Mouse (Mus musculus) CD8-positive naive resting alpha-beta T cell, adult 57 days (primary cell): ENCODE measurements around the gene Hbs1l. TPM values are rescaled to one million over a fixed set of nuclear protein-coding genes. Genes with fewer than 3 reads are reported as not detected.

Source experiments
- total RNA-seq: library from RNA; stranded (reverse); gene quantifications from one replicate; pipeline ENCODE4 v1.2.4, GENCODE M21; 2023

The Hbs1l gene
- total RNA-seq = 121 TPM

DNA sequence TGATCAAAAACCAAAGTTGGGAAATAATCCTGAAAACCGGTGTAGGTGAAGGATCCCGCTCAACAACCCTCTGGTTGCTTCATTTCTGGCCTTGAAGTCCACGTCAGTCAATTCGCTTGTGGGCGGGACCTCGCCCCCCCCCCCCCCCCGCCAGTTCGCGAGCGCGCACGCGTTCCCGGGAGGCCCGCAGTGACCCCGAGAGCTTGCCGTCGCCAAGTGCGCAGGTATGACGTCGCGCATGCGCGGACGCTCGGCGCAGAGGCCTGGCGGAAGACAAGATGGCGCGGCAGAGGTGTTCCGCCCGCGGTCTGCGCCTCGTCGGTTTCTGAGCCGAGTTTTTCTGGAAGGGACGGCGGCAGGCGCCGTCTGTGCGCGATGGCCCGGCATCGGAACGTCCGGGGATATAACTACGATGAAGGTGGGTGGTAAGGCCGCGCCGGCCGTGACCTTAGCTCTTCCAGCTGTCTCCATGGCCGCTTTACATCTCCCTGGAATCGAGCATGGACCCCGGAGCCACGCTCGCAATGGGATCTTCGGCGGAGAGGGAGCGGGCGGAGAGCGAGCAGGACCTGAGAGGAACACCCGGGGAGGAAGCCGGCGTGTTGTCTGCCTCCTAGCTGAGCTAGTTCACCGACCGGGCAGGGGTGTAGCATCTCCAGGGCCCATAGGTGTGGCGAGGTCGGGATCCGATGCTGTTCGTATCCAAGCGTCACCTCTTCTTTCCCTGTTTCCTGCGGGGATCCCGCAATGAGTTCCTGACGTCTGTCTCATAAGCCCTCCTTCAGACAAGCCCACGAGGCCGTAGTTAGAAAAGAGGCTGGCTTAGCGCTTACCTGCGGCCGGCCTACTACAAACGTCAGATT, at the start of gene Hbs1l:
Gene Hbs1l, plus strand, starts transcription at position 221 of the 863 bp plus-strand sequence.

DNA sequence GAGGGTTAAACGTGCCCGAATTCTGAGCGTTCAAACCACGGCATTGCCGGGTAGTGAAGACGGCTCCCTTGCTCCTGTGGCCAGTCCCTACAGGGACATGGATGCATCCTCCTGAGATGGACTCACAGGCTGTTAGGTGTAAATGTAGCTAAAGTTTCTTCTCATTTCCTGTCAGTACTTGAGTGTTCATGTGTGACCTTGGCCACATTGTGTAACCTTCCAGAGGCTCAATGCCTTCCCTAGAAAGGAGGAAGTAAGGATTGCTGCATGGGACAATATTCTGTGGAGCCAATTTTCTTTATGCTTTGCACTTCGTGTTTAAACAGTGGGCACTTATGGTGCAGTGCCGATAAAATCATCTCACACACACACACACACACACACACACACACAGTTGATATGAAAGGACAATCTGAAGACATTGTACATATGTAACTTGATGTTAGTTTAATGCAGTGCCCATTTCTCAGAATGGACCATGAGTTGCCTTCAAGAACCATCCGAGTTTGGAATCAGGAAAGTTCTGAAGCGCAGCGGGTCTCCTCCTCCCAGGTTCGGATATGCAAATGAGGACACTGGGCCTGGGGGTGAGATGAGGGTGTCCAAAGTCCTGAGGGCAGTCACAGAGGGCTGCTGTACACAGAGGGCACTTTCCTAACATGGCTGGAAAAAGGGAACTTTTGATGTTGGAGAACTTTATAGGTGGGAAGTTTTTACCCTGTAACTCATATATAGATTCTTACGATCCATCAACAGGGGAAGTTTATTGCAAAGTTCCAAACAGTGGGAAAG, 81.1 kb downstream of the Hbs1l start, which contains the start of gene Aldh8a1:
Gene Aldh8a1, plus strand, starts transcription at position 610 of the 792 bp plus-strand sequence.

Other genes starting within 250 kb of the Hbs1l start
- gene Myb, start 135.0 kb upstream of the Hbs1l start, total RNA-seq = 29.8 TPM
- 0.24 TPM for gene Aldh8a1, start 81.3 kb downstream of the Hbs1l start, total RNA-seq